Mouse (Mus musculus) thymus, adult 2 months (tissue): Measurements from ENCODE around the gene Ubtd2. TPM values are rescaled to one million over a fixed set of nuclear protein-coding genes. Genes with fewer than 3 reads are reported as not detected.

Experiments
- DNase-seq: peaks from one replicate; pipeline ENCODE4 v3.0.0; 2021
- H3K27ac ChIP-seq: fragments of 200-500 bp; 2 replicates; pipeline ENCODE4 v1.5.1; 2012; ENCODE audit warnings: low read length, control low read depth; ENCODE audit not compliant: control insufficient read depth, insufficient read depth
- H3K27me3 ChIP-seq: fragments of 200-500 bp; 2 replicates; pipeline ENCODE4 v1.6.1; 2012; ENCODE audit warnings: mild to moderate bottlenecking, low read length, moderate library complexity, mixed read lengths; ENCODE audit not compliant: control insufficient read depth, insufficient read depth
- H3K36me3 ChIP-seq: fragments of 200-500 bp; 2 replicates; pipeline ENCODE4 v1.6.1; 2012; ENCODE audit warnings: mild to moderate bottlenecking, low read length, moderate library complexity; ENCODE audit not compliant: control insufficient read depth, insufficient read depth
- H3K4me1 ChIP-seq: fragments of 200-500 bp; replicated peaks from 2 replicates; pipeline ENCODE4 v1.6.1; 2012; ENCODE audit warnings: low read length; ENCODE audit not compliant: control insufficient read depth, insufficient read depth
- H3K4me3 ChIP-seq: fragments of 200-500 bp; 2 replicates; pipeline ENCODE4 v1.5.1; 2012; ENCODE audit warnings: mild to moderate bottlenecking, low read length, control low read depth, moderate library complexity; ENCODE audit not compliant: control insufficient read depth, insufficient read depth
- CTCF ChIP-seq: fragments of 200-500 bp; IDR thresholded peaks from 2 replicates; pipeline ENCODE4 v1.5.1; 2012; ENCODE audit warnings: mild to moderate bottlenecking, control low read depth, low read length, moderate library complexity, borderline replicate concordance; ENCODE audit not compliant: control insufficient read depth, poor library complexity, insufficient read depth; ENCODE audit errors: extremely low read depth
- POLR2A ChIP-seq: fragments of 200-500 bp; IDR thresholded peaks from 2 replicates; pipeline ENCODE4 v1.6.1; 2012; ENCODE audit warnings: mild to moderate bottlenecking, low read length, control low read depth, moderate library complexity; ENCODE audit not compliant: control insufficient read depth, poor library complexity, insufficient read depth; ENCODE audit errors: extremely low read depth
- whole genome bisulfite sequencing: fragments of 180-500 bp; shearing (Covaris S2); methylation state at CpG from one replicate; pipeline ENCODE4 v1.1.7; 2018; 5-methylcytosine and 5-hydroxymethylcytosine counted together
- polyA plus RNA-seq: library from polyadenylated mRNA; depleted of rRNA; stranded (reverse); fragments of >200 nt; gene quantifications from 2 replicates; pipeline ENCODE4 v1.2.3, GENCODE M21; 2012

Gene Ubtd2
- polyA plus RNA-seq, 1 experiment, result 9.1 TPM

DNA sequence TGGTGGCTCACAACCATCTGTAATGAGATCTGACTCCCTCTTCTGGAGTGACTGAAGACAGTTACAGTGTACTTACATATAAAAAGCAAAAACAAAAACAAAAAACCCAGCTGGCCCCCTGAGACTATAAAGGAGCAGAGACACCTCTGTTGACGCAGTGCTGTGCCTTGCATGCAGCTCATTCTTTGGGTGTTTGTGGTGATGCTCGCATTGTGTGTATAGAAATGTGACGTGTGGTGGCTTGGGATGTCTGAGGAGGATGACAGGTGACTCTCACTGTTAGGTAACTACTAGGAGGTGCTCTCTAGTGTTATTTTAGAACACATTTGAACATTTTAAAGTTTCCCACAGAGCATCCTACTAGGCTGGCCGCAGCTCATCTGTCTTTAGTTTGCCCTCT, 80.5 kb downstream of the Ubtd2 start:
- DNase-seq, result no peak
- no peaks in the 10 kb centered on the region for H3K27me3 ChIP-seq
- WGBS, result 87% methylated on average over 4 of the region's 4 CpGs
- H3K36me3 ChIP-seq, result no peaks in the 10 kb centered on the region
- peaks cover 58% of the 10 kb centered on the region for H3K4me1 ChIP-seq
- no peak overlapping the region for H3K4me3 ChIP-seq
- no peak overlapping the region for H3K27ac ChIP-seq
- no peak for TF ChIP-seq POLR2A
- TF ChIP-seq CTCF, result no peak

DNA sequence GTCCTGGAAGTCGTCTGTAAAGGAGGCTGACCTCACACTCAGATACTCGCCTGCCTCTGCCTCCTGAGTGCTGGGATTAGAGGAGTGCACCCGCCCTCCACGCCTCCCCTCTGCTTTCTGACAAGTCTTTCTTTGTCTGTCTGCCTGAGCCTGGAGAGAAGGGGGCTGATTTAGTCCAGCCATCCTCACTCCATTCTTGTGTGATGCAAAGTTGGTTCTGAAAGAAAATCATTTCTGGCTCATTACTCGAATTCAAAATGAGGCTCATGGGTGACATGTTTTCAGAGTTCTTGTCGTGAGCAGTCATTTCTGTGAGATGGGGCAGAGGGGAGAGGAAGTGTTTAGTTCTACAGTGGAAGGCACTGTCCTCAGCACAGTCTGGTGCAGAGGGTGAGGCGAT, 81.8 kb downstream of the Ubtd2 start:
- Histone ChIP-seq H3K36me3 (no peaks in the 10 kb centered on the region), H3K27ac (no peak overlapping the region), H3K4me1 (peaks cover 60% of the 10 kb centered on the region), H3K27me3 (no peaks in the 10 kb centered on the region), H3K4me3 (no peak overlapping the region)
- no peak for DNase-seq
- TF ChIP-seq CTCF (no peak), POLR2A (no peak)
- 63% methylated on average over 7 of the region's 7 CpGs for WGBS

DNA sequence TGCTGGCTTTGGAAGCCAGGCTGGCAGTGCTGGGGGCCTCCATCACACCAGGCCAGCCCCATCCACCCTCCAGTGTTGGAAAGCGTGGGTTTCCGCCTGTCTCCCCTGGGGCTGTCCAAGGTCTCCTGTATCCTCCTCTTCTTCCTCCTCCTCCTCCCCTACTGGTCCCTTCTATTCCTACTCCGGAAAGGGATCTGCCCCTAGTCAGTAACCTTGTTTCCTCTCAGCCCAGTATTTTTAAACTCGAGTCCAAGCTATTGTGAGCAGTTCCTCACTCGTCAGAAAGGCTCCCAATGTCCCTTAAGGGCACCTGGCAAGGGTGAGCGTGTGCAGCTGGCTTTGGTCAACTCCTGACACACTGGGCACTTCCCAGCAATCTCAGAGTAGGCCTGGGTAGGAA, 83.3 kb downstream of the Ubtd2 start:
- Histone ChIP-seq H3K4me1 (peaks cover 68% of the 10 kb centered on the region), H3K27me3 (no peaks in the 10 kb centered on the region), H3K36me3 (no peaks in the 10 kb centered on the region), H3K27ac (peak overlapping the region; percentile 38; the same call in 1 of the 2 replicates), H3K4me3 (no peak overlapping the region)
- TF ChIP-seq CTCF, result no peak
- TF ChIP-seq POLR2A, result no peak
- DNase-seq, result no peak
- 75% methylated on average over 6 of the region's 6 CpGs for WGBS

DNA sequence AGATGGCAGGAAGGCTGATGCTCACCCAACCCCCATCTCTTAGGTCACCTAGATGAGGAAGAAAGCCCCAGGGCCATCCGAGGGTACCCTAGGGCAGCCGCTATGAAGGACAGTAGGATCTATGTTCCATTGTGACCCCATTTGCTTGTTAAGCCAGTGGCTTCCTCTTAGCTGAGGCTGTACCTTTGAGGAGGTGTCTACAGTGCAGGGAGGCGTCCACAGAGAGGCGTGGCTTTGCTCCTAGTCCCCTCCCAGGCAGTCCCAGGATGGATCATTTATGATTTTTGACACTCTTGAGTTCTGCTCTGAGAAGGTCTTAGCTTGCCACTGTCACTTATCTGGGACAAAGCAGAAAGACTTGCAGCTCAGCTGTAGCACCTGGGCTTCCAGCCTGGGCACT, 83.7 kb downstream of the Ubtd2 start:
- H3K27ac ChIP-seq, result peak overlapping the region; percentile 38; the same call in 1 of the 2 replicates
- no peaks in the 10 kb centered on the region for H3K36me3 ChIP-seq
- WGBS, result 68% methylated on average over 4 of the region's 4 CpGs
- TF ChIP-seq POLR2A (no peak), CTCF (no peak)
- peaks cover 69% of the 10 kb centered on the region for H3K4me1 ChIP-seq
- DNase-seq, result no peak
- H3K27me3 ChIP-seq, result no peaks in the 10 kb centered on the region
- no peak overlapping the region for H3K4me3 ChIP-seq

DNA sequence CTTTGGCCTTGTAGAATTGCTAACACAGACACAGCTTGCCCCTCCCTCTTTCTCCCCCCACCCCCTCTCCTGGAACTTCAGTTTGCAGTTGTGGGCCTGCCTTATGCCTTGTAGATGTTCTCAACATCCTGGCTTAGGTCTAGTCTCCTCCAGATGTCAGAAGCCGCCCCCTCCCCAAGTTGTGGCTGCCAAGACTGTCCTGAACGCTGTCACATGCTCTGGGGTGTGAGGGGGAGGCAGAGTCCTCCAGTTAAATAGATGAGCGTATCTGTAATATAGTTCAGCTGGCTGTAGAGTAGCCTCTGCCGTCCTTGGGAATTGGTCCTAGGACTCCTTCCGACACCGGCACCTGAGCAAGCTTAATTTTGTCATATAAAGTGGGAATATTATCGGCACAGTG, 84.5 kb downstream of the Ubtd2 start:
- Histone ChIP-seq H3K27ac (no peak overlapping the region), H3K27me3 (no peaks in the 10 kb centered on the region), H3K4me1 (peaks cover 69% of the 10 kb centered on the region), H3K36me3 (no peaks in the 10 kb centered on the region), H3K4me3 (no peak overlapping the region)
- TF ChIP-seq POLR2A, result no peak
- TF ChIP-seq CTCF, result no peak
- no peak for DNase-seq
- WGBS, result 82% methylated on average over 7 of the region's 7 CpGs

DNA sequence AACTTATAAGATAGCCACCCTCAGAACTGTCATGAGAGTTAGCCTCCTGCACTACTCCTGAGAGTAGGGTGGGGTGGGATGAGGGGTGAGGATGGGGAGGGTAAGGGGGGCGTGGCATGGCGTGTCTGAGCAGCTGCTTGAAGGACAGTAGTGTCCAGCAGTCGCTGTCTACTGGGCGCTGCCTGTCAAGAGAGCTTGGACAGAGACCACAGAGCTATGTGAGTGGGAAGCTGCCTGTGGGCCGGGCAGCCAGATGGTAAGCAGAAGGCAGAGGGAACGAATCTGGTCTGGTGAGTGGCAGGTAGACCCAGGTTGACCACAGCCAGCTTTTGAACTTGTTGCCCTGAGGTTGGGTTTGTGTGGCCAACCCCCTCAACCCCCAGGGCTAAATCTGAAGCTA, 85.3 kb downstream of the Ubtd2 start:
- TF ChIP-seq POLR2A (no peak), CTCF (no peak)
- 75% methylated on average over 6 of the region's 6 CpGs for WGBS
- Histone ChIP-seq H3K27ac (no peak overlapping the region), H3K27me3 (no peaks in the 10 kb centered on the region), H3K4me3 (no peak overlapping the region), H3K36me3 (no peaks in the 10 kb centered on the region), H3K4me1 (peaks cover 68% of the 10 kb centered on the region)
- no peak for DNase-seq

DNA sequence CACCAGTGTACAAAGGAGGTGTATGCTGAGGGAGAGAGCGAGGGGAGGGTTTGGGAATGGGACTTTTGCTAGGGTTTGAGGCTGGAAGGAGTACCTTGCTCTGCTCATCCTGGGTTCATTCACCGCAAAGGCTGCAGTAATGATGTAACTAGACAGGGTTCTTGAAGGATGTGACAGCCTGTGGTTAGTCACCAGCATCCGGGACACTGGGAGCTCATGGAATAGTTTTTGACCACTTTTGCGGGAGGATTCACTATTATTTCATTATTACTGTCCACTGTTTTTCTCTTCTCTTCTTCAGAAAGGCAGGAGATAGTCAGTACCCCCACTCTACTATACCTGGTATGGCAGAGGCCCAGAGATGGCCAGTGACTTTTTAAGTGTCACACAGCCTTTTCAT, 87.0 kb downstream of the Ubtd2 start:
- no peaks in the 10 kb centered on the region for H3K27me3 ChIP-seq
- H3K36me3 ChIP-seq, result no peaks in the 10 kb centered on the region
- DNase-seq, result no peak
- 40% methylated on average over 4 of the region's 4 CpGs for WGBS
- TF ChIP-seq CTCF, result no peak
- no peak for TF ChIP-seq POLR2A
- H3K4me1 ChIP-seq, result peaks cover 62% of the 10 kb centered on the region
- peak overlapping the region; percentile 88 for H3K27ac ChIP-seq
- H3K4me3 ChIP-seq, result no peak overlapping the region
